Mouse (Mus musculus): ENCODE data around the gene Lysmd4.

The Lysmd4 gene

GRCm38 (mm10) chr7:67287456-67287855, 65.1 kb downstream of the Lysmd4 start:
- POLR2A ChIA-PET = no interaction called here
- CTCF ChIA-PET = no interaction called here

DNA sequence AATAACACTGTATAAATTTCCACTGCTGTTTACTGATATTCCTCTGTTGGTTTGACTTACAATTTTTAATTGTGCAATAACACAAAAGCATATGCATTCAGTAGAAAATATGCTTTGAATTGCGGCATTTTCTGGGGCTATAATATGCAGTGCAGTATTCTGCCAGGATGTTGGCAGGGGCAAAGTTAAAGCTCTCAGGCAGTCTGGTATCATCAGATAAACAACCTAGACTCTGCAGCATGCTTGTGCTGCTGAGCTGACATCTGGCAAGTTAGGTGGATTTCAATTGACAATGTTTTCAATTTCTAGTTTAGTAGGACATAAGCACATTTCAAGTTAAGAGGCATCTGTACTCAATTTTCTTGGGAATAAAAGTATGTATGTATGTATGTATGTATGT, 69.0 kb downstream of the Lysmd4 start:
- ChIA-PET CTCF (no interaction called here), POLR2A (no interaction called here)

GRCm38 (mm10) chr7:67296419-67296818, 74.1 kb downstream of the Lysmd4 start:
- CTCF ChIA-PET = no interaction called here

GRCm38 (mm10) chr7:67304937-67305336, 82.6 kb downstream of the Lysmd4 start:
- CTCF ChIA-PET = interaction anchor here in 1 of 4 experiments (0.6 kb wide), 1 partner anchor 18 kb away, joined by 14 read pairs; no protein-coding TSS in a partner anchor

More at GRCm38 (mm10) chr7:67296419-67296818, 74.1 kb downstream of the Lysmd4 start:
- POLR2A ChIA-PET = no interaction called here

GRCm38 (mm10) chr7:67307078-67307477, 84.7 kb downstream of the Lysmd4 start:
- ChIA-PET POLR2A (interaction anchor here in 1 of 4 experiments (1.1 kb wide), 1 partner anchor 322 kb away, joined by 3 read pairs; no protein-coding TSS in a partner anchor), CTCF (no interaction called here)

More at GRCm38 (mm10) chr7:67304937-67305336, 82.6 kb downstream of the Lysmd4 start:
- POLR2A ChIA-PET = interaction anchor here in 1 of 4 experiments (0.6 kb wide), 1 partner anchor 104 kb away, joined by 5 read pairs; no protein-coding TSS in a partner anchor

- CTCF ChIA-PET = no interaction called here
- POLR2A ChIA-PET = no interaction called here
Observed at GRCm38 (mm10) chr7:67308102-67308501, 85.8 kb downstream of the Lysmd4 start.

DNA sequence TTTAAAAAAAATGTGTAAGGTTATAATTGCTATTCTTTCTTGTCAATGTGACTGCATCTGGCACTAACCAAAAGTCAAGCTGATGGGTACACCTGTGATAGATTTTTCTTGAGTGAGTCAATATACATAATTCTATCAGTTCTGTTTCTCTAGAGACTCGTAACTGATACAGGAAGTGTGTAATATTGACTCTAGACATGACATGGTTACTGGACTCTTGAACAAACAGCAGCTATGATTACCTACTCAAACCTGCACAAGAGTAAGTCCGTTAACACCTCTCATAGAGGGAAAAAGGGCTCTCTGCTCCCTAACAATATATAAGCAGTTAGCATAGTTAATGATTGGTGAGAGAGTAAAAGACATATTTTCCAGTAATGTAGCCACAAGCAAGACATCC, 87.8 kb downstream of the Lysmd4 start:
- CTCF ChIA-PET = no interaction called here

GRCm38 (mm10) chr7:67313200-67313599, 90.9 kb downstream of the Lysmd4 start:
- CTCF ChIA-PET = no interaction called here

More for the DNA sequence above, 87.8 kb downstream of the Lysmd4 start:
- POLR2A ChIA-PET = interaction anchor here in 1 of 4 experiments (1.2 kb wide), 1 partner anchor 37 kb away, joined by 3 read pairs; no protein-coding TSS in a partner anchor

DNA sequence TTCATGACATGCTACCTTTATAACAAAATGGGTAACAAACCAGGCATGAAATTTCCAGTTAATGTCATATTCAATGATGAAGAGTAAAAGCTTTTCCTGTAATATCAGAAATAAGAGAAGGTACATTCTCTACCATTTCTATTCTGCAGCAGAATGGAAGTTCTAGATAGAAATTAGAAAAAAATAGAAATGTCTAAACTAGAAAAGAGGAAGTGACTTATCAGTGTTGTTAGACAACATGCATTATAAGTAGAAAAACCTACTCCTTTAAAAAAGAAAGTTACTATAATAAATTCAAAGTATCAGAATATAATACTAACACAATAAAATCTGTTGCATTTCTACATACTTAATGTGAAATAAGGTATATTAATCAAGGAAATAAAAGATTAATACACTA, 96.4 kb downstream of the Lysmd4 start:
- CTCF ChIA-PET = no interaction called here
- POLR2A ChIA-PET = no interaction called here

More at GRCm38 (mm10) chr7:67313200-67313599, 90.9 kb downstream of the Lysmd4 start:
- POLR2A ChIA-PET = no interaction called here

DNA sequence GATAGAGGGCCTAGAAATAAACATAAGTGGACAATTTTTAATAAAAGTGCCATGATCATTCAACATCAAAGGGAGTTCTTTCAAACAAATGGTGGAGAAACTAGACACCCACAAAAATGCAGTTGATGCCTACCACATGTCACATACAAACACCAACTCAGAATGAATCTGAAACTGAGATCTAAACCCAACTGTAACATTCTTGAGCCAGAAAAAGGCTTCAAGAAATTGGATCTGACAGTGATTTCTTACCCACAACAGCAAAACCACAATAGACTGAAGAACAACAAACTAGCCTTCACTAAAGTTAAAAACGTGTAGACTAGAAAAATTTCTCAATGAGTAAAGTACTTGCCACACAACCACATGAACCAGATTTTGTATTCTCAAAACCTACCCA, 98.0 kb downstream of the Lysmd4 start:
- ChIA-PET POLR2A (no interaction called here), CTCF (no interaction called here)

GRCm38 (mm10) chr7:67342067-67342625, 119.8 kb downstream of the Lysmd4 start:
- CTCF ChIA-PET = no interaction called here
- POLR2A ChIA-PET = interaction anchor here in 1 of 4 experiments (1.1 kb wide), 1 partner anchor 123 kb away, joined by 4 read pairs; no protein-coding TSS in a partner anchor

DNA sequence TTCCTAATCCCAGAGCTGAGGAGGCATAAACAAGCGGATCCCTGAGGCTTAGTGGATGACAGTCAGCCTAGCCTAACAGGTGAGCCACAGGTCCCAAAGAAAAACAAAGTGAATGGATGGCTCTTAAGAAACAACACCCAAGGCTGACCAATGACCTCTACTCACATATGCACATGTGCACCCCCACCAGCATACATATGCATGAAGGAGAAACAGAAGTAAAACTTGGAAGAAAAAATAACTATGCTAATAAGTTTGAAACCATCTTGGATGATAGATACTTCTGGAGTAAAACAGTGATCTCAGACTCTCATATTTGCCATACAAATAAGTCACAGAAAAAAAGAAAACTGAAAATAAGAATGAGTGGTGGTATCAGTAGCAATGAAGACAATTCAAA, 122.1 kb downstream of the Lysmd4 start:
- ChIA-PET POLR2A (no interaction called here), CTCF (no interaction called here)

GRCm38 (mm10) chr7:67352989-67353388, 130.6 kb downstream of the Lysmd4 start:
- ChIA-PET CTCF (interaction anchor here in 1 of 4 experiments (0.5 kb wide), 1 partner anchor 154 kb away, joined by 17 read pairs; no protein-coding TSS in a partner anchor), POLR2A (interaction anchor here in 1 of 4 experiments (0.7 kb wide), 1 partner anchor 543 kb away, joined by 11 read pairs; no protein-coding TSS in a partner anchor)

DNA sequence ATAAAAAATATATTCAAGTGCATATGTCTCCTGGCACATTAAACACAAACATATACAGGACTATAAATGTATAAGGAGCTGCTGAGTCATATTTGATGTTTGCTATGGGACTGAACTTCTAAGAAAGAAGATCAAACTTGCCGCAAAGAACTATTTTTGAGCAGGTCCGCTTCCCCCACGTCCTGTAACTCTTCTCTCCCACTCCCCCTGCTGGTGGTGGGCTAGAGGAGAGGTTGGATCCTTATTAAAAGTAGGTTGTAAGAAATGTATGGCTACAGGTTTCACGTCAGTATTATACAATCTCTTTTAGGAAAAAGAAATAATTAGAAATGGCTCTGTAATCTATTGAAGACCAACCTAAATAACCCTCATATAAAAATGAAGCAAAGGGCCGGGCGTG, 131.3 kb downstream of the Lysmd4 start:
- POLR2A ChIA-PET = no interaction called here
- CTCF ChIA-PET = no interaction called here

DNA sequence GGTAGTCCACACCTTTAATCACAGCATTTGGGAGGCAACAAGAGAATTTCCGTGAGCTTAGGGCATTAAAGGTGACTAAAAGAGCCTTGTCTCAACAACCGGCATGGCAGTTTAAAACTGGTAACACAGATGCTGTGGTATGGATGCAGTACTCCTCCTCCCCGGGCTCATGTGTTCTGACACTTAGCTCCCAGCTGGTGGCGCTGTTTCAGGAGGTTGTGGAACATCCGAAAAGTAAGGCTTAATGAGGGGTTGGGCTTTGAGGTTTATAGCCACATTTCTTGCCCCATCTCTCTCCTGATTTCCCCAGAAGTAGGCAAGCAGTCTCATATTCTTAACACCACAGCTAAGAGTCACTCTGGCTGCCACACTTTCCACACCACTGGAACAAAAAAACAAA, 133.5 kb downstream of the Lysmd4 start:
- ChIA-PET CTCF (no interaction called here), POLR2A (no interaction called here)
